In the genomic region with DNA sequence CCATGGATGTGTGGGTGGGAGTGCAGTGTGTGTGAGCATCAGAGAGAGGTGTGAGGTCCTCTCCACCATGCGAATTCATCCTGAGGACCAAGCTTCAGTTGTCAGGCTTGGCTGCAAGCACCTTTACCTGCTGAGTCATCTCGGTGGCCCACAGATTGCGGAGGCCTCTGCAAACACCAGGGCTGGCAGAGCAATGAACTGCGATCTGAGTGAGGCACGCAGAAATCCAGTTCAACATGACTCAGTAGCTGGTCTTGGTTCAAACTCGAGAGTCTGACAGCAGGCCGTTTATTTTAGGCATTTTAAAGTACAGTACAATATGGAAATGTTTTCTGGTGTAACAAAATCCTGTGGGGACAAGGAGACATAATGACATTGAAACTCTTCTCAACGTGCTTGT, we compare ENCODE assay signal across 15 mouse cellular contexts. TPM values are rescaled to one million over a fixed set of nuclear protein-coding genes. Genes with fewer than 3 reads are reported as not detected.
A peak's percentile ranks its signal among the peaks of the same experiment; 100 is the strongest.
DNase-seq lines count a peak whose midpoint lies in the region; ATAC-seq and TF ChIP-seq lines count a peak whose summit lies in the region.
"Had no signal": no experiment of that assay in that cellular context is flagged by ENCODE, and none has a peak within 500 bp of the region (broad histone marks: within the 10 kb centered on the region; RNA-seq: fewer than 3 reads in every experiment).

No protein-coding gene starts in this region.

- H3K79me2 ChIP-seq in MEL (ENCODE audit: control insufficient read depth, insufficient read depth, low read length, poor library complexity): peaks cover 2% of the 10 kb centered on the region; the same call in 1 of the 2 replicates

- H3K4me3 ChIP-seq in heart, embryonic 13.5 days: no peak overlapping the region
- no peak overlapping the region for H3K4me3 ChIP-seq in MEL (ENCODE audit: control insufficient read depth in 1 of 2, insufficient read depth in 1 of 2, low read depth in 2 of 2, low read length in 2 of 2)
- H3K4me3 ChIP-seq in layer of hippocampus, adult 2 months: no peak overlapping the region
- H3K4me3 ChIP-seq in liver, embryonic 12.5 days: no peak overlapping the region
- H3K4me3 ChIP-seq in kidney, embryonic 15.5 days (replicated peaks): no peak overlapping the region
- H3K4me3 ChIP-seq: midbrain, embryonic 15.5 days had no signal

- no peak overlapping the region for H3K9ac ChIP-seq in heart, embryonic 13.5 days
- no peak overlapping the region for H3K9ac ChIP-seq in MEL (ENCODE audit: control insufficient read depth, low read depth, low read length, poor library complexity, severe bottlenecking)
- no peak overlapping the region for H3K9ac ChIP-seq in liver, embryonic 12.5 days
- H3K9ac ChIP-seq in kidney, embryonic 15.5 days: no peak overlapping the region
- H3K9ac ChIP-seq: midbrain, embryonic 15.5 days had no signal

- H3K9me3 ChIP-seq in heart, embryonic 13.5 days: no peaks in the 10 kb centered on the region
- H3K9me3 ChIP-seq in MEL (replicated peaks; ENCODE audit: insufficient read depth, low read length): no peaks in the 10 kb centered on the region
- no peaks in the 10 kb centered on the region for H3K9me3 ChIP-seq in liver, embryonic 12.5 days (replicated peaks)
- H3K9me3 ChIP-seq in kidney, embryonic 15.5 days (replicated peaks): no peaks in the 10 kb centered on the region
- H3K9me3 ChIP-seq: midbrain, embryonic 15.5 days had no signal

- DNase-seq in heart, adult 11 months: no peak
- peak; percentile 61 for DNase-seq in MEL (ENCODE audit: low read depth, low spot score)
- peak; percentile 58 to 68 for DNase-seq in layer of hippocampus, adult 2 months (ENCODE audit: low spot score in 2 of 2)
- DNase-seq in thymus, postnatal 0 days (ENCODE audit: low spot score): no peak
- no peak for DNase-seq in gastrocnemius, adult 8-10 months (ENCODE audit: low spot score in 2 of 2)
- DNase-seq: kidney, postnatal 36 days; lung, postnatal 10 days had no signal

- no peaks in the 10 kb centered on the region for H3K27me3 ChIP-seq in heart, embryonic 13.5 days (replicated peaks)
- H3K27me3 ChIP-seq in MEL (ENCODE audit: control insufficient read depth in 1 of 2, insufficient read depth in 2 of 2, low read length in 2 of 2): no peaks in the 10 kb centered on the region
- H3K27me3 ChIP-seq in liver, embryonic 12.5 days (replicated peaks): no peaks in the 10 kb centered on the region
- no peaks in the 10 kb centered on the region for H3K27me3 ChIP-seq in kidney, embryonic 15.5 days
- H3K27me3 ChIP-seq: midbrain, embryonic 15.5 days had no signal

- 56% methylated on average over 8 of the region's 8 CpGs for WGBS in heart, embryonic 13.5 days
- WGBS in liver, embryonic 12.5 days (ENCODE audit: insufficient replicate concordance): 38% methylated on average over 8 of the region's 8 CpGs
- 78% methylated on average over 8 of the region's 8 CpGs for WGBS in kidney, embryonic 15.5 days

- TF ChIP-seq EP300 in MEL (IDR thresholded peaks at IDR 0.05; ENCODE audit: low read depth in 1 of 2, low read length in 2 of 2): no peak

- peaks cover 16% of the 10 kb centered on the region for H3K4me1 ChIP-seq in heart, embryonic 13.5 days
- peaks cover 3 to 12% of the 10 kb centered on the region in 2 experiments for H3K4me1 ChIP-seq in MEL (ENCODE audit: control insufficient read depth in 1 of 2, insufficient read depth in 2 of 2, low read length in 2 of 2)
- peaks cover 44% of the 10 kb centered on the region for H3K4me1 ChIP-seq in liver, embryonic 12.5 days
- no peaks in the 10 kb centered on the region for H3K4me1 ChIP-seq in kidney, embryonic 15.5 days
- H3K4me1 ChIP-seq: midbrain, embryonic 15.5 days had no signal

- no peak for ATAC-seq in heart, embryonic 13.5 days (ENCODE audit: extremely low read depth, insufficient number of reproducible peaks, low FRiP score, low TSS enrichment)
- peak; percentile 26; the same call in 1 of the 2 replicates for ATAC-seq in liver, embryonic 12.5 days
- no peak for ATAC-seq in kidney, embryonic 15.5 days (replicated peaks; ENCODE audit: low FRiP score)
- ATAC-seq: midbrain, embryonic 15.5 days had no signal

- TF ChIP-seq CTCF in MEL (IDR thresholded peaks at IDR 0.05 in 2 of 3, conservative IDR thresholded peaks at IDR 0.05 in 1 of 3; ENCODE audit: control insufficient read depth in 1 of 3, insufficient read depth in 1 of 3, low read depth in 2 of 3, low read length in 3 of 3, poor library complexity in 1 of 3, severe bottlenecking in 1 of 3): no peak
- TF ChIP-seq CTCF in layer of hippocampus, adult 2 months (conservative IDR thresholded peaks at IDR 0.05): no peak

- H3K4me2 ChIP-seq in heart, embryonic 13.5 days: no peak overlapping the region
- no peak overlapping the region for H3K4me2 ChIP-seq in liver, embryonic 12.5 days
- H3K4me2 ChIP-seq in kidney, embryonic 15.5 days: no peak overlapping the region
- H3K4me2 ChIP-seq: midbrain, embryonic 15.5 days had no signal

- no peak for TF ChIP-seq RAD21 in MEL (IDR thresholded peaks at IDR 0.05; ENCODE audit: low read depth, low read length)

- no peaks in the 10 kb centered on the region for H3K36me3 ChIP-seq in heart, embryonic 13.5 days
- H3K36me3 ChIP-seq in MEL (ENCODE audit: control insufficient read depth in 1 of 2, insufficient read depth in 2 of 2, low read length in 2 of 2): peaks cover 0 to 11% of the 10 kb centered on the region in 2 experiments; a peak in 3 of 4 replicates
- H3K36me3 ChIP-seq in liver, embryonic 12.5 days: peaks cover 31% of the 10 kb centered on the region
- 0 out of 2 replicates have a peak, but pooled peaks cover 7% of the 10 kb centered on the region for H3K36me3 ChIP-seq in kidney, embryonic 15.5 days
- H3K36me3 ChIP-seq: midbrain, embryonic 15.5 days had no signal

- 0 out of 2 replicates have a peak overlapping the region, but pooled peaks have one; percentile 20 for H3K27ac ChIP-seq in heart, embryonic 13.5 days (replicated peaks)
- H3K27ac ChIP-seq in MEL (ENCODE audit: control insufficient read depth, low read depth, low read length): no peak overlapping the region
- H3K27ac ChIP-seq in layer of hippocampus, adult 2 months: peak overlapping the region; percentile 88
- no peak overlapping the region for H3K27ac ChIP-seq in liver, embryonic 12.5 days
- H3K27ac ChIP-seq in kidney, embryonic 15.5 days: no peak overlapping the region
- H3K27ac ChIP-seq: midbrain, embryonic 15.5 days had no signal

- TF ChIP-seq POLR2A in MEL (IDR thresholded peaks at IDR 0.05; ENCODE audit: control insufficient read depth in 1 of 2, insufficient read depth in 1 of 2, low read depth in 1 of 2, low read length in 2 of 2, poor library complexity in 1 of 2): no peak

RNA-seq across cellular contexts. Expression of a gene that starts 6.0 kb away (rescaled TPM):
- 45.2 and 47.3 TPM in 2 replicates for polyA plus RNA-seq in heart, embryonic 13.5 days (2015; fragmentation: Nextera tagmentation; extraction: Ambion mirVana)
- total RNA-seq in MEL (2012; rRNA removed): 50.0 and 60.1 TPM in 2 replicates
- 100 to 1,000 TPM in 1 of 2 experiments, not detected in 1; 291 TPM for polyA plus RNA-seq in MEL (2012; ENCODE audit: insufficient read depth in 1 of 2, insufficient read length in 2 of 2, low read depth in 1 of 2, low replicate concordance in 2 of 2, missing spikeins in 1 of 2)
- 10 to 100 TPM; 34.5 to 36.5 TPM for total RNA-seq in layer of hippocampus, adult 2 months (2021)
- polyA plus RNA-seq in liver, embryonic 12.5 days (2016; fragmentation: Nextera tagmentation; extraction: Ambion mirVana): 39.8 and 43.8 TPM in 2 replicates
- polyA plus RNA-seq in thymus, postnatal 0 days (2015; fragmentation: Nextera tagmentation; extraction: Ambion mirVana): 33.2 and 45.9 TPM in 2 replicates
- total RNA-seq in gastrocnemius, adult 8-10 months (2022): 10 to 100 TPM; 13.0 to 15.6 (median 14.3) TPM
- 67.9 and 76.3 TPM in 2 replicates for polyA plus RNA-seq in kidney, embryonic 15.5 days (2015; fragmentation: Nextera tagmentation; extraction: Ambion mirVana)

RNA-seq across cellular contexts. Expression of a gene that starts 6.0 kb away (rescaled TPM):
- 1.6 and 1.7 TPM in 2 replicates for polyA plus RNA-seq in heart, embryonic 13.5 days (2015; fragmentation: Nextera tagmentation; extraction: Ambion mirVana)
- 42.1 and 47.8 TPM in 2 replicates for total RNA-seq in MEL (2012; rRNA removed)
- polyA plus RNA-seq in MEL (2012; ENCODE audit: insufficient read depth in 1 of 2, insufficient read length in 2 of 2, low read depth in 1 of 2, low replicate concordance in 2 of 2, missing spikeins in 1 of 2): 100 to 1,000 TPM in 1 of 2 experiments, 10 to 100 TPM in 1; 38.9 to 191 TPM
- 1 to 10 TPM; 2.9 to 3.8 TPM for total RNA-seq in layer of hippocampus, adult 2 months (2021)
- 1.2 and 2.1 TPM in 2 replicates for polyA plus RNA-seq in liver, embryonic 12.5 days (2016; fragmentation: Nextera tagmentation; extraction: Ambion mirVana)
- 1.2 and 1.6 TPM in 2 replicates for polyA plus RNA-seq in thymus, postnatal 0 days (2015; fragmentation: Nextera tagmentation; extraction: Ambion mirVana)
- total RNA-seq in gastrocnemius, adult 8-10 months (2022): 1 to 10 TPM in 1 of 4 experiments, under 1 TPM in 3; 0.15 to 2.5 (median 0.34) TPM
- 2.2 and 3.0 TPM in 2 replicates for polyA plus RNA-seq in kidney, embryonic 15.5 days (2015; fragmentation: Nextera tagmentation; extraction: Ambion mirVana)

RNA-seq across cellular contexts. Expression of a gene that starts 24.4 kb away (rescaled TPM):
- 51.1 and 53.4 TPM in 2 replicates for polyA plus RNA-seq in heart, embryonic 13.5 days (2015; fragmentation: Nextera tagmentation; extraction: Ambion mirVana)
- total RNA-seq in MEL (2012; rRNA removed): 198 and 247 TPM in 2 replicates
- polyA plus RNA-seq in MEL (2012; ENCODE audit: insufficient read depth in 1 of 2, insufficient read length in 2 of 2, low read depth in 1 of 2, low replicate concordance in 2 of 2, missing spikeins in 1 of 2): 100 to 1,000 TPM; 305 to 361 TPM
- total RNA-seq in layer of hippocampus, adult 2 months (2021): 10 to 100 TPM; 61.1 to 62.0 TPM
- 48.7 and 49.6 TPM in 2 replicates for polyA plus RNA-seq in liver, embryonic 12.5 days (2016; fragmentation: Nextera tagmentation; extraction: Ambion mirVana)
- polyA plus RNA-seq in thymus, postnatal 0 days (2015; fragmentation: Nextera tagmentation; extraction: Ambion mirVana): 44.7 and 47.0 TPM in 2 replicates
- total RNA-seq in gastrocnemius, adult 8-10 months (2022): 10 to 100 TPM; 47.9 to 55.2 (median 51.4) TPM
- polyA plus RNA-seq in kidney, embryonic 15.5 days (2015; fragmentation: Nextera tagmentation; extraction: Ambion mirVana): 53.9 and 61.0 TPM in 2 replicates

RNA-seq across cellular contexts. Expression of a gene that starts 24.9 kb away (rescaled TPM):
- polyA plus RNA-seq in heart, embryonic 13.5 days (2015; fragmentation: Nextera tagmentation; extraction: Ambion mirVana): 0.36 and 0.55 TPM in 2 replicates
- total RNA-seq in MEL (2012; rRNA removed): 4.6 and 6.4 TPM in 2 replicates
- polyA plus RNA-seq in MEL (2012; ENCODE audit: insufficient read depth in 1 of 2, insufficient read length in 2 of 2, low read depth in 1 of 2, low replicate concordance in 2 of 2, missing spikeins in 1 of 2): 1 to 10 TPM in 1 of 2 experiments, not detected in 1; 8.3 TPM
- 1 to 10 TPM in 1 of 2 experiments, under 1 TPM in 1; 0.74 to 2.7 TPM for total RNA-seq in layer of hippocampus, adult 2 months (2021)
- polyA plus RNA-seq in liver, embryonic 12.5 days (2016; fragmentation: Nextera tagmentation; extraction: Ambion mirVana): 0.77 and 0.98 TPM in 2 replicates
- 0.09 and 0.26 TPM in 2 replicates for polyA plus RNA-seq in thymus, postnatal 0 days (2015; fragmentation: Nextera tagmentation; extraction: Ambion mirVana)
- under 1 TPM in 2 of 4 experiments, not detected in 2; 0.19 to 0.39 TPM for total RNA-seq in gastrocnemius, adult 8-10 months (2022)
- polyA plus RNA-seq in kidney, embryonic 15.5 days (2015; fragmentation: Nextera tagmentation; extraction: Ambion mirVana): 0.45 and 0.86 TPM in 2 replicates
- total RNA-seq: hematopoietic stem cell, adult 5-6 weeks had no signal
- polyA plus RNA-seq: embryonic facial prominence, embryonic 14.5 days had no signal

RNA-seq across cellular contexts. Expression of a gene that starts 30.9 kb away (rescaled TPM):
- 0.51 and 0.87 TPM in 2 replicates for polyA plus RNA-seq in heart, embryonic 13.5 days (2015; fragmentation: Nextera tagmentation; extraction: Ambion mirVana)
- total RNA-seq in MEL (2012; rRNA removed): 1.1 and 1.5 TPM in 2 replicates
- polyA plus RNA-seq in MEL (2012; ENCODE audit: insufficient read depth in 1 of 2, insufficient read length in 2 of 2, low read depth in 1 of 2, low replicate concordance in 2 of 2, missing spikeins in 1 of 2): 1 to 10 TPM in 1 of 2 experiments, not detected in 1; 8.0 TPM
- under 1 TPM in 1 of 2 experiments, not detected in 1; 0.71 TPM for total RNA-seq in layer of hippocampus, adult 2 months (2021)
- 0.62 TPM in 1 of 2 replicates, not detected in the other for polyA plus RNA-seq in liver, embryonic 12.5 days (2016; fragmentation: Nextera tagmentation; extraction: Ambion mirVana)
- polyA plus RNA-seq in thymus, postnatal 0 days (2015; fragmentation: Nextera tagmentation; extraction: Ambion mirVana): 0.59 and 0.69 TPM in 2 replicates
- not detected for total RNA-seq in gastrocnemius, adult 8-10 months (2022)
- polyA plus RNA-seq in kidney, embryonic 15.5 days (2015; fragmentation: Nextera tagmentation; extraction: Ambion mirVana): 1.6 and 1.8 TPM in 2 replicates
- total RNA-seq: gastrocnemius, postnatal 4 days; hematopoietic stem cell, adult 5-6 weeks; neutrophil, adult 5-6 weeks had no signal

Comparison
In these comparisons a context has a peak if more than half of its experiments do, and no peak if none do; other contexts are left out.
1. H3K27ac ChIP-seq: peak in heart, embryonic 13.5 days (single experiment) and layer of hippocampus, adult 2 months (single experiment); none in MEL (single experiment), liver, embryonic 12.5 days (single experiment) and kidney, embryonic 15.5 days (single experiment).
2. DNase-seq: peak in MEL (single experiment) and layer of hippocampus, adult 2 months (2 of 2); none in heart, adult 11 months (single experiment), thymus, postnatal 0 days (single experiment) and gastrocnemius, adult 8-10 months (0 of 2).